Mouse (Mus musculus): ENCODE measurements around the gene Zfp653.

DNA sequence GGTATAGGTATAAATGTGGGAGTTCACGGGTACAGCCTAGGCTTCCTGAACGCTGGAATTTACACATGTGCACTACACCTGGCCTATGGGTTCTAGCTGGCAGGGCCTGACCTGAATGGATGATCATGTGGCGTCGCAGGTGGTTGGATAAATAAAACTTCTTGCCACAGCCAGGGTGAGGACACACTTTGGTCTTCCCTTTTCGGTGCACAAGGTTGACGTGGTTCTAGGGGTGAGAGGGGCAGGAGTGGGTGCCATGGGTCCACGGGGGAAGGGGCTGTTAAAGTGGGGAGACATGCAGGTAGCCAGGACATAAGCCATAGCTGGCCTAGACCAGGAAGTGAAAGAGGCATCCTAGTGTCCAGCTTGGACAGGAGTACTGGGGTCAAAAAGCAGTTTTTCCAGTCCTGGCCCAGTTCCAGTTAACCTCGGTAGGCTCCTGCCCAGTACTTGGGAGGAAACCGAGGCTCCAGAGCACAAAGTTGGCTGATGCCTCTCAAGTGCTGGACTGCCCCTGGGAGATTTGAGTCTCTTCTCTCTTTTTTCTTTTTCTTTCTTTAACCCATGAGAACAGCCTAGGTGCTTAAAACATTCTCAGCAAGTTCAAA lies 14.8 kb downstream of the Zfp653 start:
- TF ChIP-seq CTCF (IDR thresholded peaks at IDR 0.05; ENCODE audit: extremely low read depth, insufficient read length, insufficient replicate concordance, low read depth, low read length) (no peak), POLR2A (IDR thresholded peaks at IDR 0.05; ENCODE audit: low read depth, low read length) (no peak)

Data from small intestine, adult 2 months (tissue).